11 mouse cellular contexts compared by ENCODE assay signal in the genomic region with DNA sequence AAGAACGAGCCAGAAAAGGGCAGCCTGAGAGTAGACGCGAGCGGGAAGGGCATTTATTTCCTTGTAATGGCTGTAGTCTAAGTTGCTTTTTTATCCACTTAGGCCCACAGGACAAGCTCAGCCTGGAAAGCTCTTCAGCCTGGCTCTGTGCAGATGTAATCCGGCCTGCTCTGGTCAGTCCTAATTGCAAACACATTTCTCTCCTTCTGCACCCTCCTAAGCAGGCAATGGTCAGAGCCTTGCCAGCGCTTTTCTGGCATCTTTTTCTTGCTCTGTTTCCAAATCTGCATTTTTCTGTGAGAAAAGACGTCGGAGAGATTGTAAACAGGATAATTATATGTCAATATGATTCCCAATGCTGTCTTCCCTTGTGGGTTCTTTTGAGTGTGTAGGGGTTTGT.
DNase-seq lines count a peak whose midpoint lies in the region; ATAC-seq lines count a peak whose summit lies in the region.
"Had no signal": no experiment of that assay in that cellular context is flagged by ENCODE, and none has a peak within 500 bp of the region (broad histone marks: within the 10 kb centered on the region; RNA-seq: fewer than 3 reads in every experiment).

No protein-coding gene starts in this region.

- H3K9ac ChIP-seq in neural tube, embryonic 15.5 days (replicated peaks) = no peak overlapping the region
- H3K9ac ChIP-seq: liver, embryonic 15.5 days had no signal

- H3K27me3 ChIP-seq in neural tube, embryonic 15.5 days (replicated peaks) = no peaks in the 10 kb centered on the region
- H3K27me3 ChIP-seq: liver, embryonic 15.5 days; Patski had no signal

- no peak for ATAC-seq in neural tube, embryonic 15.5 days (ENCODE audit: low FRiP score)
- ATAC-seq: Patski had no signal

- no peak overlapping the region for H3K4me2 ChIP-seq in neural tube, embryonic 15.5 days
- H3K4me2 ChIP-seq: liver, embryonic 15.5 days had no signal

- no peaks in the 10 kb centered on the region for H3K36me3 ChIP-seq in neural tube, embryonic 15.5 days
- H3K36me3 ChIP-seq: liver, embryonic 15.5 days had no signal

- H3K4me1 ChIP-seq in neural tube, embryonic 15.5 days = peaks cover 11% of the 10 kb centered on the region
- H3K4me1 ChIP-seq: liver, embryonic 15.5 days had no signal

- DNase-seq in adrenal gland, postnatal 10 days = peak; percentile 10
- DNase-seq in adrenal gland, postnatal 14 days = no peak
- no peak for DNase-seq in neural tube, embryonic 10.5 days (ENCODE audit: extremely low spot score, low spot score)
- peak; percentile 17 to 18 for DNase-seq in heart, postnatal 14 days
- DNase-seq in skeletal muscle tissue, adult 2 months (ENCODE audit: low read depth, low spot score) = peak; percentile 78
- no peak for DNase-seq in c-Kit-positive CD71-positive TER-119-positive erythroid progenitor cells, embryonic 14.5 days (ENCODE audit: low spot score)
- DNase-seq in left cerebral cortex, adult 9 months (ENCODE audit: low spot score in 2 of 2) = no peak
- DNase-seq: cerebellum, adult 11-12 months had no signal

- H3K27ac ChIP-seq in neural tube, embryonic 15.5 days (replicated peaks) = peak overlapping the region; percentile 33; the same call in 1 of the 2 replicates
- H3K27ac ChIP-seq: liver, embryonic 15.5 days had no signal

- H3K4me3 ChIP-seq in neural tube, embryonic 15.5 days (replicated peaks) = no peak overlapping the region
- H3K4me3 ChIP-seq: liver, embryonic 15.5 days had no signal

- intact Hi-C loops in heart, postnatal 14 days (cut with DNase I) = no loop called here

- no peaks in the 10 kb centered on the region for H3K9me3 ChIP-seq in neural tube, embryonic 15.5 days (replicated peaks)
- H3K9me3 ChIP-seq: liver, embryonic 15.5 days had no signal

- 51% methylated on average over 8 of the region's 8 CpGs for WGBS in neural tube, embryonic 15.5 days

Comparison
In these comparisons a context has a peak if more than half of its experiments do, and no peak if none do; other contexts are left out.
1. DNase-seq: peak in adrenal gland, postnatal 10 days (single experiment), heart, postnatal 14 days (2 of 2) and skeletal muscle tissue, adult 2 months (single experiment); none in adrenal gland, postnatal 14 days (single experiment), neural tube, embryonic 10.5 days (single experiment), c-Kit-positive CD71-positive TER-119-positive erythroid progenitor cells, embryonic 14.5 days (single experiment) and left cerebral cortex, adult 9 months (0 of 2).